Mouse (Mus musculus) left cerebral cortex, postnatal 14 days (tissue): ENCODE data around the gene Gm364. TPM values are rescaled to one million over a fixed set of nuclear protein-coding genes. Genes with fewer than 3 reads are reported as not detected.

Source experiments
- DNase-seq, 2 experiments: peaks; one replicate each; pipeline ENCODE4 v3.0.0; 2021 to 2022; ENCODE audit warnings: low spot score in 2 of 2, mixed read lengths in 1 of 2
- intact Hi-C: fragments of 180-260 bp; cut with DNase I; formaldehyde crosslinking; loops from one replicate; pipeline ENCODE4 v1.15.1; 2025
- long read RNA-seq, 2 experiments: library from polyadenylated mRNA; stranded (forward); transcript quantifications; one replicate each; pipeline ENCODE4 v2.0.0; 2021
- total RNA-seq, 2 experiments: library from RNA; stranded (reverse); gene quantifications; 2 replicates each; pipeline ENCODE4 v1.2.3; 2021

Gene Gm364
- total RNA-seq = not detected
- long read RNA-seq, experiment 1 = 0 reads
- long read RNA-seq, experiment 2 = 0 reads

DNA sequence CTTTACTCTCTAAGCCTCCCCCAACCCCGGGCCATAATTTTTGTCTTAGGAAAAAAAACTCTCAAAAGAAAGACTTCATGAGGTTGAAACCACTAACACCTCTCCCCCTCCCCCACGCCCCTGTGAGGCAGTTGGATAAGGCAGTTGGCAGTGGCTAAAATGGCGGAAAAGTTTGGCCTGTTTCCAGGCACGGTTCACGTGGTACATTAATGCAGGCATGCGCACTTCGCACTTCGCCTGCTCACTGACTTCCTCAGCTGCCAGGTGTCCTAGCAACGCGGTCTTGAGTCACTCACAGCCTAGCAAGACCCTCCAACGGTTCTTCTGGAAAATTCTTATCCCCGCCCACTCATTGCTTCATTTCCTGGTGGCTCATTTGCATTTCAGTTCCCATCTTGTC is at the start of gene Gm364:
TSS of gene Gm364 (plus strand) at position 386 of the 400 bp plus-strand sequence.
- DNase-seq = peak in 1 of 2 experiments; percentile 4
- intact Hi-C loops = no loop called here

DNA sequence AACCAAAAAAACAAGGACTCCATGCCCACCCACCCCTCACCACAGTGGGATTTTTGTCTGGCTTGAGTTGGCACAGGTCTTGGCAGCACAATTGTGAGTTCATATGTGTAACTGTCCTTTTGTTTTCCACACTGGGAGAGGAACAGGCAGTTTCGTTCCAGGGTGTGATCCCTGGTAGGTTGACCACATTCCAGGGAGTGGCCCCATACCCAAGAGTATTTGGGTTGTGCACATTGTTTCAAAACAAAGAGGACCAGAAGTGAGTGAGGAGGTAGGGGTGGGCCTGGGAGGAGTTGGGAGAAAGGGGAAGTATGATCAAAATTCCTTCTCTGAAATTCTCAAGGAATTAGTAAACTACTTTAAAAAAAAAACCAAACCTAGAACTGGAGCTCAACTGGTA is 49.6 kb upstream of the Gm364 start:
- intact Hi-C loops = no loop called here
- no peak for DNase-seq

DNA sequence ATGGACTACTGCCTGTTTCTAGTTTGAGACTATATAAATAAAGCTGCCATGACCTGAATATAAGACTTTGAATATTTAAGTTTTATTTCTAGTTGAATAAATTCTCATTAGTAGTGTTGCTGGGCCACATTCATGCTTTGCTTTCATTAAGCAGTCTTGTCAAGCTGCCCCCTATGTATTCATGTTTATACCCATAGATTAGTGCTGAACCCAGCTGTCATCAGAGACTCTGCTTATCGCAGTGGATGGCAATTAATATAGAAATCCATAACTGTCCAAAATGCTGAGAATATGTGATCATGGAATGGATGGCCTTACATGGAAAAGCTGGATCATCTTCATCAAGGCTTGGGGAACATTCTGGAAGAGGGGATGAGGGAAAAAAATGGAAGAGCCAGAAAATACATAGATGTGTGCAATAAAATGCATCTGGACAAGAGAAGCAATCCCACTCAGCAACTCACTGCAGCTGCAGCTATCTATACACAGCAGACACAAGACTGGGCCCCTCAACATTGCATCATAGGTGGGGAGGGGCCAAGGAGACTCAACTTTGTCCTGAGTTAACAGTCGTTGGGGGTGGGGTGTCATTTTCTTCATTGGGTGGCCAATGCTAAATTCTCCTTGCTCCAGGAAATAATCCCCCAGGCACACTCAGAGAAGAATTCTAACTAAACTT is 43.9 kb upstream of the Gm364 start:
- no peak for DNase-seq

DNA sequence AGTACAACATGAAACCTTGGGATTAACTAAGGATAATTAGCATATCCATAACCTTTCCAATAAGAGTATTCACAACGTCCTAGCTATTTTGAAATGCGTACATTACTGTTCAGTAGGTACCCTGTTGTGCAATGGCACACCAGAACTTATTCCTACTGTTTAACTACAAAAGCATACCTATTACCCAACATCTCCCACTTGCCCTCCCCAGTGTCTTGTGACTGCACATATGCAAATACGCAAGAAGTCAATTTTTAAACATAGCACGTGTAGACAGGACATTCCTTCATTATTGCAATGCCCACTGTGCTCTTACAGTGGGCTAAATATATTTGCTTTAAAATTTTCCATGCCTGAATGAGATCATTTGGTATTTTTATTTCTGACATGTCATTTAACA is 36.0 kb upstream of the Gm364 start:
- intact Hi-C loops = loop anchor here (10.0 kb wide), 1 partner anchor 318 kb away; the partner anchor contains the start of gene Htatsf1
- no peak for DNase-seq

More for the DNA sequence above, 43.9 kb upstream of the Gm364 start:
- intact Hi-C loops = no loop called here

DNA sequence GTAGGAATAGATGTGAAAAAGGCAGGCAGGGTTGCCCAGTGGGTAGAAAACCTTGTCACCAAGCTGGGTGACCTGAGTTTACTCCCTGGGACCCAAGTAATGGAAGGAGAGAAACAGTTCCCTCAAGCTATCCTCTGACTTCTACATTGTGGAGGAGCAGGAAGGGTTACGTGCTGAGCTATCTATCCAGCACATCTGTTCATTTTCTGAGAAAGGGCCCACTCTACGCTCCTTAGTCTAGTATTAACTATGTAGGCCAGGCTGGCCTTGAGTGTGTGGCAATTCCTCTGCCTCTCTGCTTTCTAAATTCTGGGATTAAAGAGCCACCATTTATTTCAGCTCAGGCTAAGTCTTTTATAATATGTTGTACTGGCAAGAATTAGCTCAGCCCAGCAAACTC is 35.4 kb upstream of the Gm364 start:
- intact Hi-C loops = loop anchor here (10.0 kb wide), 1 partner anchor 319 kb away; the partner anchor contains the start of gene Htatsf1
- DNase-seq = no peak

DNA sequence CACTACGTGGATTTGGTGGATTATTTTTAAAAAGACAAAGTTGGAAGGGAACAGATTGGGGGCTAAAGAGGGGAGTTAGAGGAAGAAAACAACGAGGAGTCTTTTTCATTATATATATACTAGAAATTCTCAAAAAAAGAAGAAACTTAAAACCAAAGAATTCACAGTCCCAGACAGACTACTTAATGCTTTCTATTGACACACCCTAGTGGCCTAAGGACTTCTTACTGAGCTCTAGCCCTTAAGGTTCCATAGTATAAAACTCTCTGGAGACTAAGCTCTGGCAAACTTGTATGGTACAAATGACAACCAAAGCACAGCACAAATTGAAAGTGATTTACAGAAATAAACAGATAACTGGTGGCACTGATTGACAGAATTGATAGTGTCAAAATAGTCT is 34.9 kb upstream of the Gm364 start:
- DNase-seq = no peak
- intact Hi-C loops = loop anchor here (10.0 kb wide), 1 partner anchor 319 kb away; the partner anchor contains the start of gene Htatsf1

DNA sequence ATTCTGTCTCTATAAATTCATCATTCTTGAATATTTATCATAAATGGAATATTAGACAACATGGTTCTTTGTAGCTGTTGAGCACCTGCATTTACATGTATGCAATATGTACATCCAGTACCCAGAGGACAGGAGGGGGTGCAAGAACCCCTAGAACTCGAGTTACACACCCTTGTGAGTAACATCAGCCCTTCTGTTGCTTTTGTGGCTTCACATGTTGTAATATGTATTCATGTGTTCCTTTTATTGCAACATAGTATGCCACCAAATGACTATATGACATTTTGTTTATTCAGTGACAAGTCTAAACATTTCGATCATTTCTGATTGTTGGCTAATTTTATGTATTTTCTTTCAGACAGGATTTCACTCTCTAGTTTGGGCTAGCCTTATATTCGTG is 31.9 kb upstream of the Gm364 start:
- DNase-seq = no peak
- intact Hi-C loops = loop anchor here (10.0 kb wide), 1 partner anchor 322 kb away; the partner anchor contains the start of gene Htatsf1

DNA sequence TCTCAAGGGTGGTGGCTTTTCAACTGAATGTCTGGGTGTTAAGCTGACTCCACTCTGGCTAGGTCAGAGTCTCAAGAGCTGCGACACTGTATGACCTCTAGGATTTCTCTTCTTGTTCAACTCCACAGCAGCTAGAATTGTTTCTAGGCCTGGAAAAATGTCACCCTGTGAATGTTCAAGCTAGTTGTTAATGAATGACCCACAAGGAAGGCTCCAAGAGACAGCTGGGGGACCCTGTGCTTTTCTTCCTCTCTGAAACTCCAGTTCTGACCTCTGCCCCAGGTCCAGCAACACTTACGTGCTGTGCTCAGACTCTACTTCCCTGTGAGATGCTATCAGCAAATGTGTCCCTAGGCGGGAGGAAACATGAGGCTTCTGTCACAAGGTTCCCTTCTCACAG is 30.4 kb upstream of the Gm364 start:
- intact Hi-C loops = loop anchor here (10.0 kb wide), 1 partner anchor 324 kb away; the partner anchor contains the start of gene Htatsf1
- DNase-seq = no peak

DNA sequence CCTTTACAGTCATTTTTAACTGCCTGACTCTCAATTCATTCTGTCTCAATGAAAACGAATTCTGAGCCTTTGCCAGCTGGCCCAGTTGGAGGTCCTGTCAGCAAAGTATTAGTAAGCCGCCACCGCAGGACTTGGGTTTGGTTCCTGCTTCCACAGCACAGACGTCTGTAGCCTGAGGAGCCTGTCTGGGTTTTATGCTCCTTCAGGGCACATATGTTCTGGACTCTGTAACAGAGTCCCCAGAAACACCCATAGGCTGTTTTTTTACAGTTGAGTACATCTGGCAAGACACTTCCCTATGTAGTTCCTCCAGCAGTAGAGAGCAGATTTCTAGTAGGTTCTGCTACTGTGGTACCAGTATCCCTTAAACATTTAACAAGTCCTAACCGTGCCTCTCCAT is 28.0 kb upstream of the Gm364 start:
- intact Hi-C loops = no loop called here
- no peak for DNase-seq

DNA sequence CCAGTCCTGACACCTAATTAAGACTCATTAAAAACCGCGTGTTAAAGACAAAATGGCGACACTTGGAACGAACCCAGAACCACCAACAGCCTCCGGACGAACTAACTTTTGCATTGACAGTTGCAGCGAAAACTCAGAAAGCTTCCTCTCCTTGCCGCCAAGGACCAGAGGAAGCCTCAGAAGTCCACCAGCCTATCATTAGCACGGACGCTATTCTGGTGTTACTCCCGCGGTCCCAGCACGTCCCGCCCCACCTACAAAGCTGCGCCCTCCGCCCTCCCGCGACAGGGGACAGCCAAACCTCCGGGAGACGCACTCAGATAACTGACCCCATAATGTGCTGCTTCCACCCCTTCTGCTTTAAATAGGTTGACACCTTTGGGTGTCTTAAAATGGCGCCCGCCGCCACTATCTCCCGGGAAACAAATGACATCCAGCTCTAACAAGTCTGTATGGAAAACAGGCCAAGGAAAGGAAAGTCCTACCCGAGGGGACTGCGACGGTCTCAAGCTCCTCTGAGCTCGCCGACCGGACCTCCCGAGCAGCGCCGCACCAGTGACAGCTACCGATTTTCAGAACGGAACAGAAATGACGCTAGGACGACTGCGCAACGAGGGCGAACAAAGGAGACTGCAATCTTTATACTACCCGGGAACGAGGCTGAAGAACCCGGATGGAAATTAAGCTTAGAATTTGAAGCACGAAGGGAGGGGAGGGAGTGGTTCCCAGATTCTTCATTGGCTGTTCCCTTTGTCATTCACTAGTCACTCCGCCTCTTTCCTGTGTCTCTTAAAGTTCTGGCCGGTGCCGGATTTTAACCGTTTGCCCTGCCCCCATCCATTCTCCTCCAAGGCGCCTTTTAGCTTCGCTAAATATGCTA is 16.3 kb upstream of the Gm364 start, which contains the start of gene Rbmx:
TSS of gene Rbmx (minus strand) at position 670 of the 880 bp plus-strand sequence.
- intact Hi-C loops = no loop called here
- peak; percentile 89 to 95 for DNase-seq

DNA sequence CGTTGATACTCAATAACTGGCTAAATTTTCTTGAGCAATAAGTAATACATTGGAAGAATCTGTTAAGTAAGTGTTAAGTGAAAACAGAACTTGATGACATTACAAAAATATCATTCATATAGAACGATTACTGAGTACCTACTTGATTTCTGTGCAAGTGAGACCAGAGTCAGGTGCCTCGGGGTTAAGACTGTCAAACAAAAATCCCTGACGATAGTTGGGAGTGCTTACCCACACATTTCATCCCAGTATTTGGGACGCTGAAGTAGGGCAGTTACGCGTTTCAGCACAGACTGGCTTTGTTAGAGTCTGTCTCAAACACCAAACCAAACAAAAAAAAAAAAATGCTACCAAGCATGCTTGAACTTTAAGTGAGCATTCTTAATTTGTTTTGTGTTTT is 15.5 kb upstream of the Gm364 start:
- DNase-seq = no peak
- intact Hi-C loops = no loop called here

DNA sequence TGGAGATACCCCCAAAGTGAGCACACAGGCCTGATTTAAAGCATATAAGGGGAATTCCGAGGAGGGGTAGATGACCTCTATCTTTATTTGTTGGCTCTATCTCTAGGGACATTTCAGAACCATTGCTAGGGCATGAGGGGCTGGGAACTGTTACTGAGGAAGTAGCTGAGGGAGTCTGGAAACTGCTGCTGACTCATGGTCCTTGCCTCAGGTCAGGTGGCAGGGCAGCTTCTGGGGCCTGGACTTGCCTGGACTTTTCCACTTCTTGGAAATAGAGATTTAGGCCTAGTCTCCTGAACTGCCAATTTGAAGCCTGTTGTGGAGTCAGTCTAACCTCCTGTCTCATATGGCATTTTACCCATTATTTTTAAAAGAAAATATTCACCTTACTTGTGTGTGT is 7.6 kb upstream of the Gm364 start:
- intact Hi-C loops = no loop called here
- DNase-seq = no peak

DNA sequence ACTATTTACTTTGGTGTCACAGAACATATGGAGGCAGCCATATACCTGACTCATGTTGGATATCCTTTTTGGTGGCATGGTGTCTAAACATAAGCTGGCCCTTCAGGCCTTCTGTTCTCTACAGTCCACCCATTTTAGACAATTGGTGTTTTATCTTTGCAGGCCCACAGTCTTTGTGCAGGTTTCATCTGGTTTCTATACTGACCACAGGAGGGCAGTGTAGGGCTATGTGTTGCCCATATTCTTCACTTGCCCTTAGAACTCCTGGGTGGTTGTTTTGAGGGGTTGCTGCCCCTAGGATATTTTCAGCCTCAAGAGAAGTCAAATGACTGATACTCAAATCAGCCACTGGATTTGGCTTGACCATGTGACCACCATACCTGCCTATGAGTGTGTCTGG is 5.3 kb upstream of the Gm364 start:
- DNase-seq = peak in 1 of 2 experiments; percentile 7
- intact Hi-C loops = no loop called here

DNA sequence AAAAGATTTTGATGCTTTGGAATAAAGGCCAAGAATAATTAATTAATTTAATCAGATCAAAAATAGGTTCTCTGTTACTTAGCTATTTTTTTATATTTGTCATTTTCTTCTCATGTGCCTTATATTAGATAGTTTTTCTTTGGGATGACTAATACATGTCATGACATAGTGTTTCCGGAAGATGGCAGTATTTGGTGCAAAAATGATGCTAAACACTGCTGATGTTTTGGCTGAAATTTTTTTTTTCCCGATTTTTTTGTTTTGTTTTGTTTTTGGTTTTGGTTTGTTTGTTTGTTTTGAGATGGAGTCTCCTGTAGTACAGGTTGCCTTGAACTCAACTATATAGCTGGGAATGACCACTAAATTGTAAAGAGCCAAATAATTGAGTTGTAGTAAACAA is 22.7 kb downstream of the Gm364 start:
- intact Hi-C loops = loop anchor here (10.0 kb wide), 4 partner anchors 243 to 1063 kb away; no protein-coding TSS in a partner anchor
- DNase-seq = peak; percentile 3 to 18

DNA sequence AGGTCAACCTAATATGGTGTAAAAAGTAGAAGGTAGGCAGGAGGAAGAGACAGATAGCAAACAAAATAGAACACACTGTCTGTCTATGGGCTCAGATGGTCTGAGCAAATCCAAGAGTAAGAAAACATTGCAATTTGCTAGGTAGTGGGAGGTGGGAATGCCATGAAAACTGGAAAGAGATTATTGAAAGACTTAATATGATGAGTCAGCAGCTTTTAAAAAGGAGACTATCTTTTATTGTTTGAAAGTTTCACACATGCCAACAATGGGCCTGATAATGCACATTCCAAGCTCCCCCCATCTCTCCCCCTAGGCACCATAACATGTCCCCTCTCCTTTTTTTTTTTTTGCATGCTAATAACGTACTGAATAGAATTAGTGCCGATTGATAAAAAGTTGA is 24.9 kb downstream of the Gm364 start:
- intact Hi-C loops = loop anchor here (10.0 kb wide), 4 partner anchors 241 to 1061 kb away; no protein-coding TSS in a partner anchor
- DNase-seq = no peak

DNA sequence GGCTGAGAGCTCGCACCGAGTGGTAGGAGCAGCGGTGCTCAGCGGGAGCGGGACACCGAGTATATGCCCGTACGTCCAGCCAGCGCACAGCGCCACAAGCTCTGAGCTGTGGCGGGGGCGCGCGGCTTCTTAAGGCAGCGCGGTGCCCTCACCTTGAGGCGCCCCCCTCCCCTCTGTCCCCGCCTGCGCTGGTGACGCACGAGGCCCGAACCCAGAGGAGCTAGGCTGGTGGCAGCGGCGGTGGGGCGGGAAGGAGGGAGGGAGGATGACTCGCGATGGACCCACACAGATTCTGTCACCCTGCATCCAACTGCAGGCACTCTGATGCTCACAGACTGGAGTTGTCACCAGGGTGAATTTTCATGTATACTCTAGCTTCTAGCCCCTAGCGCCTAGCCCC is 94.7 kb downstream of the Gm364 start, which contains the start of gene Gpr101:
TSS of gene Gpr101 (minus strand) at position 124 of the 400 bp plus-strand sequence.
- peak in 1 of 2 experiments; percentile 9 for DNase-seq
- intact Hi-C loops = no loop called here

DNA sequence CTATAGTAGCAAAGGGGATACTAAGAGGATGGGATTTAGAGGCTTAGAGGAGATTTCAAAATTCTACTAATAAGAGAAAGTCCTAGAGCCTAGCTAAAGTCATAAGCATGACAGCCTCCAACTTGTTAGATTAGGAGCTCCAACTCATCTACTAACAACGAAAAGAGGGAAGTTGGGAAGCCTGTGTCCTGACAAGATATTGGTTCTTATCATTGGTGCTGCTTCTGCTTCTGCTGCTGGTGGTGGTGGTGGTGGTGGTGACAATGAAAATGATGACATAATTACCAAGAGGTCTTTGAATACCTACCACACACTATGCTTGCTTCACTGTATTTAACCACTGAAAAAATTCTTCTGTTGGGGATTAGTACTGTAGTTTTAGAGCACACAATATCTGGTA is 97.3 kb downstream of the Gm364 start:
- intact Hi-C loops = no loop called here
- no peak for DNase-seq

DNA sequence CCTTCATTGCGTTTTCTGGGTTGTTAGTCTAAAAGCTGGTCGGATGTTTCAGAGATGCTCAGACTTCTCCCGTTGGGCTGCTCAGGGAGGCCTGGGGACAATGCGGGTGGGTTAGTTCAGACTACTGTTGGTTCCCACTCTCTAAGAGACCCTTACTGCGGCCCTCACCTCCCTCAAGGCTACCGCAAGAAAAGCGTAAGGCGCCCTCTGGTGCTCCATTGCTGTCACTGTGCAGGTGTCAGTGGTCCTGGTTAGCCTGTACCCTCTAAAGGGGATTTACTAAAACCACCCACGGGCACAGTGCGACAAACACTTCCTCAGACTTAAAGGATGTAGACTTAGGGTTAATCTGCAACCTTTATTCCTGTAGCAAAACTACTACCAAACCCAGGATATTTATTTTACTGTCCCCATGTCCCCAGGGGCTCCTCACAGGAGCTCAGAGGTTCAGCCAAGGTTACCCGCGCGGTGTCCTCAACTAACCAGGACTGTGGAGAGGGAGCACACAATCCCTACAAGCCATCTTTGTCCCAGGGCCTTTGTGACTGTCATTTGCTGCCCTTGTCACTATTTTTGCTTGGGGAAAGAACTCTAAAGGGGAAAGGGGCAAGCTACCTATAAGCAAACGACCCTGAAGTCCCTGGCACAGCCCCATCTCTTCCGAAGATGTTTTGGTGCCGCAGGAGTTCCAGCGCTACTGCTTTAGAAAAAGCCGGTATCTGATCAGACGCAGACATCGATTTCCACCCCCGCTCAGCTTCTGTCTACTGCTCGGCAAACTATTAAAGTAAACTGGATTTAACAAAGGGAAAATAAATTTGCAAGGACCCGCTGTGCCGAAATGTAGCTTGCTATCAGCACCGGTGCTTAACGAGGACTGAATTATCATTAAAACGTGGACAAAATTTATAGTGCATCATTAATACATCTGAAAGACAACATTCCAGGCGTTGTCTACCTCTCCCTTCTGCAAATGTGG is 112.5 kb downstream of the Gm364 start:
- DNase-seq = peak in 1 of 2 experiments; percentile 7
- intact Hi-C loops = no loop called here
